Mouse (Mus musculus): ENCODE measurements at regions not wholly inside any gene's neighbourhood (a gene's known extent, or its start where the extent isn't known, plus 50 kb on each side); places are given as distances from the start of the nearest gene placed in this dataset.
A peak's percentile ranks its signal among the peaks of the same experiment; 100 is the strongest.

GRCm38 (mm10) chr9:47321106-47321789, 208.7 kb upstream of the Cadm1 start:
- no peak for DNase-seq (ENCODE audit: low spot score in 2 of 2)
- intact Hi-C loops (cut with DNase I), result no loop called here

DNA sequence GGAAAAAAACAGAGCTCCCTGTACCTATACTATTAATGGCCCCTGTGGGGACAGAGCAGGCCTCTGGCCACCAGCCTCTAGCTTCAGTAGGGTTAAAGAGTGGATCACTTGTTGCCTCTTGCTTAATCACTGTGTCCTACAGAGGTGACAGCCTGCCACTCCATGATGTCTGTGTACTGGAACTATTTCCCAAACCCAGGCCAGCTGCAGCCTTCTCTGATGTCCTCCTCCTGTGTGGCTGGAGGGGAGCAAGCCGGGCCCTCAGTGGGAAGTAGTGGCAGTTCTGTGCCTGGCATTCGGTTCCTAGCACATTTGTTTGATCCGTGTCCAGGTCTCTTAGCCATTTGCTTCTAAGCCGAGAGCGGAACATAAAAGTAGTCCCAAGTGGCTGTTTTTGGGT, 207.7 kb upstream of the Cadm1 start:
- DNase-seq (ENCODE audit: low spot score in 2 of 2), result no peak
- intact Hi-C loops (cut with DNase I), result no loop called here

GRCm38 (mm10) chr9:47323051-47323450, 206.9 kb upstream of the Cadm1 start:
- intact Hi-C loops (cut with DNase I), result no loop called here
- DNase-seq (ENCODE audit: low spot score in 2 of 2), result no peak

- peak; percentile 39 to 51 for DNase-seq (ENCODE audit: low spot score in 2 of 2)
- intact Hi-C loops (cut with DNase I), result loop anchor here (5.0 kb wide), 1 partner anchor 925 kb away; no protein-coding TSS in a partner anchor
These were observed 202.4 kb upstream of the Cadm1 start for GRCm38 (mm10) chr9:47327575-47327974.

DNA sequence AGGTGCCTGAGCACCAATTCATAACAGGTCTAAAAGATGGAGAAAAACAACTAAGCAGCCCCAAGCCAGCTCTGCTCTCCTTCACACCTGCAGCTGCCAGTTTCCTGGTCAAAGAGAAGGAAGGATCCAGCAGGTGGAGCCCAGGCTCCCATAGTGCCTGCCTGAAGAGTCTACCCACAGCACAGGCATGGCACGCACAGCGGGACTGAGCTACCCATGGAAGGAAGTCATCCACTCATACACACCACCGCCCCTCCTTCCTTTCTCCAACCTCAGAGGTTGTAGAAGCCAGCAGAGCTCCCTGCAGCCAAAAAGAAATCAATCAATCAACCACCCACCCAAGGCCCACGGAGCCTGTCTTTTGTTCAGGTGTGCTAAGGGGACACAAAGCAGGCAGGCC, 197.0 kb upstream of the Cadm1 start:
- intact Hi-C loops (cut with DNase I), result no loop called here
- DNase-seq (ENCODE audit: low spot score in 2 of 2), result no peak

- intact Hi-C loops (cut with DNase I), result no loop called here
- no peak for DNase-seq (ENCODE audit: low spot score in 2 of 2)
These were observed 191.8 kb upstream of the Cadm1 start for GRCm38 (mm10) chr9:47338221-47338620.

DNA sequence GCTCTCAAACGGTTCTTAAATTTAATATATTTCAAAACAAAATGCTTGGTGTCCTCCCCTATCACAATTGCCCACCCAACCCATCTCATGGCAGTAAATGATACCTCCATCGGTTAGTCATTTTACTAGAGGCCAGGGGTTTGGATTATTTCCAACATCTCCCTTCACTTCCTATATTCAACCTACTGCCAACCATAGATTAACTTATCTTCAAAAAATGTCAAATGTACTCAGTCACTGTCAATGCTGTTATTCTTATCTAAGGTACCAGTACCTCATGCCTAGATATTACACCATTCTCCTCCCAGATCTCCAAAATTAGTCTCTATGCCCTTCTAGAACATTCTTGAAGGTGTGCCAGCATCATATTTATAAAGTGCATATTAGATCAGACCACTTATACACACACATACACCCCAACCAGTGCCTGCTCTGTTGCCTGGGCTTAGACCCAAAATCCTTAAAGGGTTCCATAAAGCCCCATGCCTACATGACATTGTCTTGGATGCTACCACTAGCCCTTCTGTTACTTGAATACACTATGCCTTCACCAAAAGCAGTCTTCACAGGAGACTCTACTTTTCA, 183.4 kb upstream of the Cadm1 start:
- intact Hi-C loops (cut with DNase I), result no loop called here
- DNase-seq (ENCODE audit: low spot score in 2 of 2), result no peak

GRCm38 (mm10) chr9:47350301-47350700, 179.7 kb upstream of the Cadm1 start:
- intact Hi-C loops (cut with DNase I), result no loop called here
- no peak for DNase-seq (ENCODE audit: low spot score in 2 of 2)

- intact Hi-C loops (cut with DNase I), result no loop called here
- no peak for DNase-seq (ENCODE audit: low spot score in 2 of 2)
These were observed 178.9 kb upstream of the Cadm1 start for GRCm38 (mm10) chr9:47351036-47351435.

GRCm38 (mm10) chr9:47353017-47353416, 177.0 kb upstream of the Cadm1 start:
- intact Hi-C loops (cut with DNase I), result no loop called here
- no peak for DNase-seq (ENCODE audit: low spot score in 2 of 2)

- intact Hi-C loops (cut with DNase I), result no loop called here
- peak in 1 of 2 experiments; percentile 38 for DNase-seq (ENCODE audit: low spot score in 2 of 2)
These were observed 176.0 kb upstream of the Cadm1 start for GRCm38 (mm10) chr9:47353972-47354371.

DNA sequence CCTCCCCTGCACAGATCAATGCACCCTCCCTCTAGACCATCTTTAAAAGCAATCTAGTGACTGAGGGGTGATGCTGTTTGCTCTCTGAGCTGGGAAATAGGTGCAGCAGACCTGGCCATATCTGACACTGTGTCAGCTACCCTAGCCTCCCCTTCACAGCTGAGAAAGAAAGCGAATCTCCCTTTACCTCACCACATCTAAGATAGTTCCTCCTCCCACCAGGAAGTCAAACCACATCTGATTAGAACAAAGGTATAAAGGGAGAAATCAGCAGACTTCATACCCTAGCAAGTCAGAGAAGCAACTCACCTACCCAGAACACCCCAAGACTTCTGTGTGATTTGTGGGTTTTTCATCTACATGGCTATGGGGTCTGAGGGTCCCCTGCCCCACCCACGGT, 175.6 kb upstream of the Cadm1 start:
- DNase-seq (ENCODE audit: low spot score in 2 of 2), result no peak
- intact Hi-C loops (cut with DNase I), result no loop called here

- intact Hi-C loops (cut with DNase I), result no loop called here
- peak; percentile 64 to 84 for DNase-seq (ENCODE audit: low spot score in 2 of 2)
These were observed 175.1 kb upstream of the Cadm1 start for GRCm38 (mm10) chr9:47354866-47355265.

DNA sequence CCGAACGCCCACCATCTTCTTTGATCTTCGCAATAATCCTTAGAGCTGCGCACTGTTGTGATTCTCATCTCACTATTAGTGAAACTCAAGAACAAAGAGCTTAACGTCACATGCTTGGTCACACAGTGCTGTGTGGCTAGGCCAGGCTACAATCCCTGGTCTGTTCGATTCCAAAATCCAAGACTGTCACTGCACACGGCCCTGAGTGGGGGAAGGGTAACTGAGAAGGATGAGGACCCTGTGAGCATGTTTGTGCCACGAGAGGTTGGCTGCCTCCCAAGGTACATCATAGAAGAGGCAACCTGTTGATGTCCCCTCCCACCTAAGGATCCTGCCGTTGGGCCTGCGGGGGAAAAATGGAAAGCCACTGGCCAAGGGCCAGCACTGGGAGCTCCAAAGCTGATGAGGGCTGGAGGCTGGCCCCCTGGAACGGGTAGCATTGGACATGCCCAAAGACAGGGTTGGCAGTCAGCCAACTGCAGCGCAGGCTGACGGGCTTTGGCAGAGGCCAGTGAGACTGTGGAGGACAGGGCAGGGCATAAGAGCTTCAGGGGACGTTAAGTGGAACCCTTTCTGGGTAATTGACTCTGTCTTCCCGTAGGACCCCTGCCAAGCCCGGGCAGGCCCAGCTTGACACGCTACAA, 172.1 kb upstream of the Cadm1 start:
- intact Hi-C loops (cut with DNase I), result no loop called here
- DNase-seq (ENCODE audit: low spot score in 2 of 2), result peak; percentile 33 to 51

- intact Hi-C loops (cut with DNase I), result no loop called here
These were observed 171.6 kb upstream of the Cadm1 start for GRCm38 (mm10) chr9:47358400-47358767.

DNA sequence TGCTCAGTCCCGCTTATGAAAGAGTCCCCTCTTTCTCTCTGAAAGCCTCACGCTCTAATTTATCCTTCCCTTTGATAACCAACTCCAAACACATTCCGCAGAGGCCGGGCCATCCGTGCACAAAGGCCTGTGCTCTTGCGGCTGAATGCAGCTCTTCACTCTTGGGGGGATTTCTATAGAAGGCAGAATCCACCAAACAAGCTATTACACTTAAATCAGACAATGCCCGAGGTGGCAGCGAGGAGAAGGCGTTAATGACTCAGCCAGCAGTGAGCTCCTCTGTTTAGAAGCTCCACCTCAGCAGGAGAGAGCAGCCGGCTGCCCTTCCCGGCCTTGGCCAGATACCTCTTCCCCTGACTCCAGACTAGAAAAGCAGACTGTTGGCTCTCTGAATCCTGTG, 166.9 kb upstream of the Cadm1 start:
- DNase-seq (ENCODE audit: low spot score in 2 of 2), result no peak
- intact Hi-C loops (cut with DNase I), result no loop called here

More at GRCm38 (mm10) chr9:47358400-47358767, 171.6 kb upstream of the Cadm1 start:
- peak in 1 of 2 experiments; percentile 20 for DNase-seq (ENCODE audit: low spot score in 2 of 2)

DNA sequence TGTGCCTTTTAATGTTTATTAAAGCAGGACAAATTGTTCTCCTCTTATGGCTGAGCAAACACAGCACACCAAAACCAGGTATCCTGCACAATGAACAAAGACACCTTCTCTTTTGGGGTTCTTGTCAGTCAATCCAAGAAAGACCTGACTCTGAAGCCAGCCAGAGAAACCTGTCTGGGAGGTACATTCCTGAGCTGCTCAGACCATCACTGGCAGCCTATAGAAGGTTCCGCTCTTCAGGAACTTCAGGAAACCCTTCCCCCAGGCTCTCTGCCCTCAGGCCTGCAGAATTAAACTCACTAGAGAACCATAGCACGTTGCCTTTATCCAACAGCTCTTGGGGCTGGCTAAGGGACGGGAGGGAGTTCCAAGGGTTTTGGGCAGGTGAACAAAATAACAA, 165.2 kb upstream of the Cadm1 start:
- no peak for DNase-seq (ENCODE audit: low spot score in 2 of 2)
- intact Hi-C loops (cut with DNase I), result no loop called here

DNA sequence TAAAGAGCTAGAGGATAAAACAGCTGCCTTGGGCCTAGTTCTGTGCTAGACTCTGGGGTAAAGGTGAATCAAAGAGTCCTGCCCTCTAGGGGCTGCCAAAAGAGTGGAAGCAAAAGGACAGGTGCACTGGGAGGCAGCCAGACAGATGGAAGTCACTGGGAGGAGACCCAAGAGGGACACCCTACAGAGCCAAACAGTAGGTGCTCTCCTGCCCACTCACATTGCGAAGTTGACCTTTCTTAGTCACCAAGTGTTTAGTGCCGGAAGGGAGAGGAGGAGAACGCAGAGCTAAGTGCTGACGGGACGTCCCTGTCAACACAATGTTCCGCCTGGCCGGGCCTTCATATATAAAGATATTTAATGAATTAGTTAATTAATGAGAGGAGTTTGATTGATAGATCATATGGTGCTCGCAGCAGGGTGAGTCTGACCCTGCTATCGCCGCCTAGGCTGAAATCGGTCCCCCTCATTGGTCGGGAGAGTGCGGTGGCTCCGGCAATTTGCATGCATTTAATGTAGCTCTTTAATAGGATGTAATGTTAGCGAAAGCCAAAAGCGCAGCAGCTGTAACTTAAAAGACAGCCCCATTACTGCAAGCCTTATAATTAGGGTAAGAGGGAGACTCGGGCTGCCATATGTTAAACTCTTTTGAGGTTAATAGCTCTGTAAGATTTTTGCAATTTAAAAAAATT, 162.6 kb upstream of the Cadm1 start:
- intact Hi-C loops (cut with DNase I), result no loop called here

GRCm38 (mm10) chr9:47368015-47368901, 161.7 kb upstream of the Cadm1 start:
- intact Hi-C loops (cut with DNase I), result no loop called here
- DNase-seq (ENCODE audit: low spot score in 2 of 2), result no peak

More for the DNA sequence above, 162.6 kb upstream of the Cadm1 start:
- no peak for DNase-seq (ENCODE audit: low spot score in 2 of 2)

Data from left cerebral cortex, postnatal 14 days (tissue).